Mouse (Mus musculus): Measurements from ENCODE around the gene Mrpl24.

The Mrpl24 gene

DNA sequence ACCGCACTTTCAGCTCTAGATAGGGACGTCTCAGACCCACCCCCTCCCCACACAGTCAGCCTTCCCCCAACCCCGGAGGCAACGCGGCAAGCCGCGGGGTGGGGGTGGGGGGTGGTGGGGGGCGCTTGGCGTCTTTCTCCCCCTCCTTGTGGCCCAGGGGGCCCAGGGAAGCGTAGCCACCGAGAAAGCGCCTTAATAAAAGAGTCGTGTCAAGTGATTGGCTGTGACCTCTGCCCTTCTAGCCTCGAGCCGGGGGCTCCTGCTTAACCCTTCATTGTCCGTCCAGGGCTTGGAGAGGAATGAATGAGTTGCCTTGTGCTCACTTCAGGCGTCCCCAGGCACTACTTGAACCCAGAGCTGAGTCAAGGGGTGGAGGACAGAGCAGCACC, 28.5 kb downstream of the Mrpl24 start:
- no peak for DNase-seq

DNA sequence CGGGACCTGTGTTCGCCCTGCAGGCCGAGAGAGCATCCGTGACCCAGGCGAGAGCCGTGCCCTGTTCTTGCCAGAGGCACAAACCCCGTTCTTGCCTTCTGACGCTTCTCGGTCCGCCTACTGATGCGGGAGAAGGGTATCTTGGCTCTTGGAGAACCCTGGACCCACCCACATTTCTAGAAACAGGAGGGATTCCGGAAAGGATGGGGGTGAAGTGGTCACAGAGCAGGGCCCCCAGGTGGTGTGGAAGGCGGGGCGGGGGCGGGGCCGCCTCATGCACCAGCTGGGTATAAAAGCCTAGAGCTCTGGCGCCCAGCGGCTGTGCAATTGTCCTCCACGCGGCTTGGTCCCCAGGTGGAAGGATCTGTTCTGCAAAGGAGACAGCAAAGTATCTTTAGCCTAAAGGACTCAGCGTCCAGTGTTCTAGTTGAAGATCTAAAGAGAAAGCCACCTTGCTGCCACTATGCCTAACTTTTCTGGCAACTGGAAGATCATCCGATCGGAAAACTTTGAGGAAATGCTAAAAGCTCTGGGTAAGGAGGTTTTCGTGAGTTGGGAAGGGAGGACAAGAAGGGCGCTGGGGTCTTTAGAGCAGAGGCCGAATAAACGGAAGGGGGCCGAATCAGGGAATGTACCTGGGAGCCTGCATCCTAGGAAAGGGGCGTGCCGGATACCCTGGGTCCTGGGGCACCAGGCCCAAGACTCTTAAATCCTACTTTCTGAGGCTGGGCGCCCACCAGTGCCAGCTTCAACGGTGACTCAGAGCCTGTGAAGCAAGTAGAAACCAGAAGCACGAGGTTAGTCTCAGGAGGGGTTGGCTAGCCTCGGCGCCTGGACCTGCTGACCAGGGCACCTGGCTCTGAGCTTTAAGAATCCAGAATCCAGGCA, 29.3 kb downstream of the Mrpl24 start, which contains the start of gene Crabp2:
Crabp2 (plus strand) TSS at position 289 of the 888 bp plus-strand sequence.
- DNase-seq: peak in 1 of 2 experiments; percentile 50

DNA sequence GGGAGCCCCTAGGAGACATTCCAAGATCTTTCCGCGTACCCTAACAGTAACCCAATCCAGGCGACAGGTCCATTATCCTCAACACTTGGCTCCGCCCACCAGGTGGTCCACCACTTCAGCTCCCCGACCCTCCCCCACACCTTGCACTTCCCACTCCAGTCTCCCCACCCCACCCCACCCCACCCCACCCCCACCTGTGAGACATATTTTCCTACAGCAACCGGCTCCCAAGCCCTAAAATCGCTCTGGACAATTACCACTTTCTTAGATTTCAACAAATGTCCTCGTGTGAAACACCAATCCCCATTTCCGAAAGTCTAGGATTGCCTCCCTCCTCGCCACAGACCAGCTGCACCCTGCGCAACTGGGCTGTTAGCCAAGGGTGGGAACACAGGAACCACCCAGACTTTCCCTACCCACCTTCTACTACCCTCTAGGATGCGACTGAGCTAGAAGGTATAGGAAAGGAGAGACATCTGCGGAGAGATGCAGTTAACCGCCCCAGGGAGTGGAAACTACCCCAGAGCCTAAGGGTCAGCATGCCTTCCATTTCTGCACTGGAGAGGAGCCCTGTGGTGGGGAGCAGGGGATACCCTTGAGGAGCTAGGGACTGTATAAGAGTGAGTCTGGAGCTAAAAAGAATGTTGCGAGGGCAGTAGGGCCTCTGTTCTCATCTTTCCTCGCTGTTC, 30.1 kb downstream of the Mrpl24 start:
- no peak for DNase-seq

DNA sequence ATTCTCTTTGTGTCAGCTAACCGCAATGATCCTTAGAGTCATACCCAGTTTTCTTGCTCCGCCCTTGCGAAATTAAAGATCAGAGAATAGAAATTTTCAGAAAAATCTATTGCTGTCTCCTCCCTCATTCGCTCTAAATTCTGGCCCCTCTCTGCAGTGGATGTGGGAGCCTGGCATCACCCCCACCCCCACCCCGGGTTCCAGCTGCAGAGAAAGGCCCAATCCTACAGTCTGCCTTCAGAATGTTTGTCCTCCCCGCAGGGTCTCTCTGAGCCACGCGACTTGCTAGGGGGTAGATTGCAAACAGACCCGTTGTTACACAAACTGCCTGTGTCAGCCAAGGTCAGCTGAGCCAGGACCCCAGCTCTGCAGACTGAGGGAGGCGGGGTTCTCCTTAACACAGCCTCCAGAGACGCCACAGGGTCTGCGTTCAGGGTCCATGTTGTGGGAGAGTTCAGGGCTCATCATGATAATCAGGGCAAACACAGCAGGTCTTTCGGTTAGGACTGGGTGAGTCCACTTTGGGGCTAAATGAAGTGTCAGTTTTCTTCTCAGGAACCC, 30.7 kb downstream of the Mrpl24 start:
- no peak for DNase-seq

DNA sequence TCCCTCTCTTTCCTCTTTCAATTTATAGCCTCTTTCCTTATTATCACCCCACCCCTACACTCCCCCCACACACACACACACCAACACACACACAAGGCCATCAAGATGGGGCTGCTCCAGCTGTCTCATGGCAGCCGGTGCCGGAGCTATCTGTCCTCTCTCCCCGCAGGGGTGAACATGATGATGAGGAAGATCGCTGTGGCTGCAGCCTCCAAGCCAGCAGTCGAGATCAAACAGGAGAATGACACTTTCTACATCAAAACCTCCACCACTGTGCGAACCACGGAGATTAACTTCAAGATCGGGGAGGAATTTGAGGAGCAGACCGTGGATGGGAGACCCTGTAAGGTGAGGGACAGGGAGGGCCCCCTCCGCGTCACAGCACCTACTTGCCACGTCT, 32.6 kb downstream of the Mrpl24 start:
- DNase-seq: no peak

DNA sequence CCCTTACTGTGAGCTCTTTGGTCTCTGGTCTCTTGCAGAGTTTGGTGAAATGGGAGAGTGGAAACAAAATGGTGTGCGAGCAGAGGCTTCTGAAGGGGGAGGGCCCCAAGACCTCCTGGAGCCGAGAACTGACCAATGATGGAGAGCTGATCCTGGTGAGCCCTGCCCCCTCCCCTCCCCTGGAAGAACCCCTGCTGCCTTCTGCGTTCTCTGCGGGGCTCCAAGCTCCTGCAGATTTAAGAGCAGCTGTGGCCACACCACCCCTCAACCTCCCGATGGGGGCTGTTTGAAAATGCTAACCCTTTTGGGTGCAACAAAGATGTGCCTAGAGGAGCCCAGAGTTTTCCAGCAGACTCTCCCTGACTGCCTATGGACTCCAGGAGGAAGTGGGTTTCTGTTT, 33.1 kb downstream of the Mrpl24 start:
- peak; percentile 67 to 78 for DNase-seq

DNA sequence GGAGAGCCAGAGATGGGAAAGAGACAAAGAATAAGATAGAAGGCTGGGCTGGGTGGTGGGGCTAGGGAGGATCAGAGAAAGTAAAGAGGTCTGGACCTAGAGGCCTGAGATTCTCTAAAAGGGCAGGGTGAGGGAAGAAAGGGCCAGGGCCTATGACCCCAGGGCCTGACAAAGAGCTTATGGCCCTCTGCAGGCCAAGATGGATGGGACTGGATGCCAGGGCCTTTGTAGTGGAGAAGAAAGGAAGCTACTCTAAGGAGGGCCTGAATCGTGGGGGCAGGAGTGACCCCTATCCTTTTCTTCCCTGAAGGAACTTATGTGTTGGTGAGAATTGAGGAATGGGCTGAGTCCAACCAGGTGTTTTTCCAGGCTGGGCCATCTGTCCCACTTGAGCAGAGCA, 38.8 kb downstream of the Mrpl24 start:
- DNase-seq: no peak

DNA sequence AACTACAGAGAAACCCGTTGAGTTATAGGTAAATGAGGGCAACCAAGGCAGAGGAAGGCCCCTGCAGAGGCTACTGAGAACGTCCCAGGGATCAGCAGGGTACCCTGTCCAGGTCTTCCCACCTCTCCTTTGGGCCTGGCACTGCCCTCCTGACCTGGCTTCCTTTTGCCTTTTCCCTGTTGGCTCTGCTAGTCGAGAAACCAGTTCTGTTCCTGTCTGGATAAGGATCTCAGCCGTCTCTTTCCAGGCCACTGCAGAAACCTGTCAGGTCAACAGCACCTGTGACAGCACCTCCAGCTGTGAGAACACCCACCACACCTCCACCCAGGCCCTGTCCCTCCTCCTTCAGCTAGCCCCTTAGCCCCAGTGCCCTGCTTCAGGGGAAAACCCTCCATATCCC, 39.2 kb downstream of the Mrpl24 start:
- DNase-seq: peak in 1 of 2 experiments; percentile 38

DNA sequence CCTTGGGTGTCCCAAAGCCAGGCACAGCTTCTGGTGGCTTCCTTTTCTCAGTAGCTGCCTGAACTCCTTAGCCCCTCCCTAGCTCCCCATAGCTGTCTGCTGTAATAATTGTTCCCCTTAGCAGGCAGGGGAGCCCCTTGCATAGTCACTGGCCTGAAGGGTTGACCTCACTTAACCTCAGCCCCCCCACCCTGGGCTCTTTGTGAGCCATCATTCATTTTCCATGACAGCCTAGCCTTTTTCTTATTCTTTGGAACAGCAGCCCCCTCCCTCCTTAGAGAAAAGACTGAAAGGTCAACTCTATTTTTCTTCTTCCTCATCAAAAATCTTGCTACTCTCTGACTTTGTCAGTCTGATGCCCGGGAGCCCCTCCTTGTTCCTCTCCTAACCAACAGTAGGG, 39.7 kb downstream of the Mrpl24 start:
- DNase-seq: no peak

DNA sequence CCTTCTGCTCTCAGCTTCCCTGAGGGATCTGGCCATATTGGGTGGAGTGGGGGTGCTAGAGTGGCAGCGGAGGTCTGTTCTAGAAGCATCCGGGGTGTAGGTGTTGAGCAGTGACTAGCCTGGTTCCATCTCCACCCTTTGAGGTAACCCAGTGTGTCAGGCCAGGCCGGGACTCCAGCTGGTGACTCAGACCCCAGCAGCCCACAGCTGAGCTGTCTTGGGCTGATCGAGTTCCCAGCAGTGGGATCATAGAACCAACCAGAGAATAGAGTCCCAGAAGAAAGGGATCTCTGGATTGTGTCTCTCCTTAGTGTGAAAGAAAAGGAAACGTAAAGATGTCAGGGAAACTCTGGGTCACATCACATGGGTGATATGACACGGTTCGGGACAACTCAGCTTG, 40.1 kb downstream of the Mrpl24 start:
- no peak for DNase-seq

DNA sequence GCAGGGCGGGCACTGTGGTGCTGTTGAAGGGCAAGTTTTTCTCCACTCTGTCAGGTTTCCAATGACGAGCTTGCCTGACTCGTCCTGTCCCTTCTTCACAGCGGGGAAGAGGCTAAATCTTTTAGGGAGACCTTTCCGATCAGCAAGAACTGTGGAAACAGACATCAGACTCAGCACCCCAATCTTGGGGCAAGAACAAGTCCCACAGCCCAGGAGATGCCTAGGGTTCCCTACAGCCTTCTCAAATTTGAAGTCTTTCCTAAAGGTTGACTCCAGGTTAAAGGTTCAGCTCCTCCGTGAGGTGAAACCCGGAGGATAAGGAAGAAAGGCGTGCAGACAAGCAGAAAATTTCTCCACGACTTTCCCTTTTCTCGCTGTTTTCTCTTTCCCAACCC, 40.9 kb downstream of the Mrpl24 start:
- DNase-seq: peak in 1 of 2 experiments; percentile 13

DNA sequence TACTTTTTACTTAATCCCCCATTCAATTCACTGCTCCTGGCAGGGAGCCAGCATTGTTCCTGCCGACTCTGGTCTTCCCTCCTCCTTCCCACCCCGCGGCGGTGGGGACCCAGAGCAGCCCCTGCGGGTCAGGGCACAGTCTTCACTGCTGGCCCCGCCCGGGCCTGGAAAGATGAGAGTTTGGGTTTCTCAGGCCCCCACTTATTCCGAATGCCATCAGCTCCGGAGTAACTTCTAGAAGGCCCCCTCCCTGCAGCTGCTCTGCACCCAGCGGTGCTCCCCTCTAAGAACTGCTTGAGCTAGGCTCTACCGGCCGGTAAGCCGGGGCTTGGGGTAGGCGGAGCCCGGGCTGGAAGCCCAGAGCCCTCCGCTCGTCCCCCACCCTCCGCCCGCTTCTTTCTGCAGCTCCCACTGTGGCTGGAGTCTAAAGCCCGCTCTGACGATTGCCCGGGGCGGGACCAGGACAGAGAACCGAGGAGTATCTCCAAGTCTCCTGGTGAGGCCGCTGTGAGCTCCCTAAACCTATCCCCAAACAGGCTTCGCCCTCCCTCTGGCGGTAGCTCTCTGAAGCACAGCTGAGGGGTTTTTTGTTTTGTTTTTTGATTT, 41.4 kb downstream of the Mrpl24 start:
- peak; percentile 95 to 97 for DNase-seq

DNA sequence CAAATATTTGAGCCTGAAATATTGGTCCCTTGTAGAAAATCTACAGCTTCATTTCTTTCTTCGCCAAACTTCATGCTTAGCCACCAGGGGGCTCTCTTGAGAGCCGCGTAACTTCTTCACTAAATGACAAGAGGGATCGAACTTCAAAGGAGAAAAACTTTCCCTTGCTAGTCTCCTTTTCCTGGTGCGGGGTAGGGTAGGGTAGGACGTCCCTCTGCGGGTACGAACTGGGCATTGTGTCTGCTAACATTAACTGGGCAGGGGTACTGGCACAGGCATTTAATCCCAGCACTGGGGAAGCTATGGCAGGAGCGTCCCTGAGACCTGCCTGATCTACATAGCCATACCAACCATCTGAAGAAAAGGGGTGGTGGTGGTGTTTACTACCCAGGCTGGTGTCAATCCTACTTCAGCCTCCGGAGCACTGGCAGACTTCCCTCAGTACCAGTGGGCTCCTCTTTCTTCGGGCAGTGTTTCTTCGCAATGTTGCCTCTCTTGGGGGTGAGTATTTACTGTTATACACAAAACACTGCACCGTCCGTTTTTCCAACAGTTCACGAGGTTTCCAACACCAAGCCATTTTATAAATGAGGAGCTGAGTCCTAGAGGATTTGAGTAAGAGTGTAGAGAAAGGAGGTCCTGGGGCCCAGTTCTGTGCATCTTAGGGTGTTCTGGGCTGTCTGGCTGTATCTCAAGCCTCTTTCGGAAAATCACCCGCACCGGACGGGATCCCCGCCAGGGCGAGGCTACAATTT, 51.1 kb downstream of the Mrpl24 start:
- peak; percentile 73 to 80 for DNase-seq

DNA sequence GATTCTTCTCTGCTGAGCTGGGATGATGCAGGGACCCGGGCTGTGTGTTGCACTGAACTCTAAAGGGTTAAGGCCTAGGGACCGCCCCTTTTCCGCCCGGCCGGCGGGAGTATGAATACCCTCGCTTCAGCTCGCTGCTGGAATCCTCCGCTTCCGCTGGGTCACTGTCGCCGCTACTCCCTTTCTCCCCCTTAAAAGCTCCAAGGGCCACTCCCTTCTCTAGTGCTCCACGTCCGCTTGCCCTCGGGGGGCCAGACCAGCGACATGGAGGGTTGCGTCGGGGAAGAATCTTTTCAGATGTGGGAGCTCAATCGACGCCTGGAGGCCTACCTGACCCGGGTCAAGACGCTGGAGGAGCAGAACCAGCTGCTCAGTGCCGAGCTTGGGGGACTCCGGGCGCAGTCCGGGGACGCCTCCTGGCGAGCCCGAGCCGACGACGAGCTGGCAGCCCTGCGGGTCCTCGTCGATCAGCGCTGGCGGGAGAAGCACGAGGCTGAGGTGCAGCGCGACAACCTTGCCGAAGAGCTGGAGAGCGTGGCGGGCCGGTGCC, 51.7 kb downstream of the Mrpl24 start, which contains the start of gene Nes:
Nes (plus strand) TSS at position 140 of the 550 bp plus-strand sequence.
- DNase-seq: peak; percentile 89 to 93

DNA sequence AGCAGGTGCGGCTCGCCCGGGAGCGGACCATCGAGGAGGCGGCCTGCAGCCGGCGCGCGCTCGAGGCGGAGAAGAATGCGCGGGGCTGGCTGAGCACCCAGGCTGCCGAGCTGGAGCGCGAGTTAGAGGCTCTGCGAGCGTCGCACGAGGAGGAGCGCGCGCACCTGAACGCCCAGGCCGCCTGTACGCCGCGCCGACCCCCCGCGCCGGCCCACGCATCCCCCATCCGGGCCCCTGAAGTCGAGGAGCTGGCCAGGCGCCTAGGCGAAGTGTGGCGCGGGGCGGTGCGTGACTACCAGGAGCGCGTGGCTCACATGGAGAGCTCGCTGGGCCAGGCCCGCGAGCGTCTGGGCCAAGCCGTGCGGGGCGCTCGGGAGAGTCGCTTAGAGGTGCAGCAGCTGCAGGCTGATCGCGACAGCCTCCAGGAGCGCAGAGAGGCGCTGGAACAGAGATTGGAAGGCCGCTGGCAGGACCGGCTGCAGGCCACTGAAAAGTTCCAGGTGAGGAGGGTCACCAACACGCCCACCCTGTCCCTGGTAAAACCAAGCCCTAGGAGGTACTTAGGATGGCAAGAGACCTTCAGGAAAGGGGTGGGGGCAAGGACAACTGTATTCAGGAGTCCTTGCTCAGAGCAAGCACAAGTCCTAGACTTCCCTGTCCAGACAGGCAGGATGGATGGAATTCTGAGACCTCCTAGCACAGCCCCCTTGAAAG, 52.3 kb downstream of the Mrpl24 start:
- peak in 1 of 2 experiments; percentile 61 for DNase-seq

DNA sequence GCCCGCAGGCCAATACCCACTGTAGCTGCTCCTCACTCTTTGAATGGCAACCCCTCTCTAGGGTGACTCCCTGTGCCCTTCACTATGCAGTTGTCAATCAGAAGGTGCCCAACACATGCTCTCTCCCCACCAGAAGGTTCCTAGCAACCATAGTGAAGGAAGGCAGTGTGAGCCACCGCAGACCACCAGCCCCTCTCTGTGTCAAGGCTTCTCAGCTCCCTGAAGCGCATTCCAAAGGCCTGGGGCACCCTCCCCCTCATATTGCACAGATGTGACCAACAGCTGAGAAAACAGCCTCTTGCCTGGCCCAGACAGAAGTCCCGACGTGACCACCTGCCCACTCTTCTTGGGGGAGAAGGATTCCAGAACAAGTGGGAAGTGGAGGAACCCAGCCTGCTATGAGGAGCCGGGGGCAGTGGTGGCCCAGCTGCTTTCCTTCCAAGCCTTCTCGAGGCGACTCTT, 52.9 kb downstream of the Mrpl24 start:
- DNase-seq: peak in 1 of 2 experiments; percentile 59

DNA sequence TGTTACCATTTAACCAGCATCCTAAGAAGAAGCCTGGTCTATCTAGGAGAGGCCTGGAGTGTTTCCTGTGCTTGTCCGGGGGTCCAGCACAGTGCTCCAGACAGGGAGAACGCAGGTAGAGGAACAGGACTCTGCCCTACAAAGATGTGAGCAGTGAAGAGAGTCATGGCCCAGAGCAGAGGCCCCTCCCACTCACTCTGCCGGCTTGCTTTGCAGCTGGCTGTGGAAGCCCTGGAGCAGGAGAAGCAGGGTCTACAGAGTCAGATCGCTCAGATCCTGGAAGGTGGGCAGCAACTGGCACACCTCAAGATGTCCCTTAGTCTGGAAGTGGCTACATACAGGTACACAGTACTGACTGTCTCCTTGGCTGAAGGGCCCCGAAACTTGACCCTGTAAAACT, 53.5 kb downstream of the Mrpl24 start:
- peak in 1 of 2 experiments; percentile 71 for DNase-seq
